Mouse (Mus musculus): Measurements from ENCODE around the gene Sox21. TPM values are rescaled to one million over a fixed set of nuclear protein-coding genes. Genes with fewer than 3 reads are reported as not detected.

Gene Sox21
- polyA plus RNA-seq, 1 experiment from 2014 or later, result not detected

GRCm38 (mm10) chr14:118202006-118202405 lies 34.8 kb downstream of the Sox21 start:
- H3K4me3 ChIP-seq (ENCODE audit: inconsistent target), result no peak overlapping the region
- no peak overlapping the region for H3K27ac ChIP-seq
- H3K36me3 ChIP-seq (ENCODE audit: inconsistent target), result no peaks in the 10 kb centered on the region
- 85% methylated on average over 5 of the region's 5 CpGs for WGBS (ENCODE audit: missing documents)
- H3K79me2 ChIP-seq (ENCODE audit: inconsistent target), result no peaks in the 10 kb centered on the region

- 96% methylated on average over 3 of the region's 3 CpGs for WGBS (ENCODE audit: missing documents)
Observed at GRCm38 (mm10) chr14:118200731-118201130, 36.1 kb downstream of the Sox21 start.

GRCm38 (mm10) chr14:118197063-118197462 lies 39.8 kb downstream of the Sox21 start:
- Histone ChIP-seq H3K79me2 (ENCODE audit: inconsistent target) (no peaks in the 10 kb centered on the region), H3K36me3 (ENCODE audit: inconsistent target) (no peaks in the 10 kb centered on the region), H3K4me3 (ENCODE audit: inconsistent target) (no peak overlapping the region), H3K27ac (no peak overlapping the region)
- WGBS (ENCODE audit: missing documents), result 84% methylated on average over 12 of the region's 12 CpGs

More at GRCm38 (mm10) chr14:118200731-118201130, 36.1 kb downstream of the Sox21 start:
- Histone ChIP-seq H3K27ac (no peak overlapping the region), H3K36me3 (ENCODE audit: inconsistent target) (no peaks in the 10 kb centered on the region), H3K4me3 (ENCODE audit: inconsistent target) (no peak overlapping the region), H3K79me2 (ENCODE audit: inconsistent target) (no peaks in the 10 kb centered on the region)

- 72% methylated on average over 13 of the region's 13 CpGs for whole genome bisulfite sequencing (ENCODE audit: missing documents)
Observed at GRCm38 (mm10) chr14:118194219-118194914, 42.5 kb downstream of the Sox21 start.

GRCm38 (mm10) chr14:118193663-118194062 lies 43.2 kb downstream of the Sox21 start:
- H3K36me3 ChIP-seq (ENCODE audit: inconsistent target), result no peaks in the 10 kb centered on the region
- H3K27ac ChIP-seq, result no peak overlapping the region
- 84% methylated on average over 10 of the region's 10 CpGs for WGBS (ENCODE audit: missing documents)
- no peaks in the 10 kb centered on the region for H3K79me2 ChIP-seq (ENCODE audit: inconsistent target)
- no peak overlapping the region for H3K4me3 ChIP-seq (ENCODE audit: inconsistent target)

More at GRCm38 (mm10) chr14:118194219-118194914, 42.5 kb downstream of the Sox21 start:
- Histone ChIP-seq H3K79me2 (ENCODE audit: inconsistent target) (no peaks in the 10 kb centered on the region), H3K4me3 (ENCODE audit: inconsistent target) (no peak overlapping the region), H3K27ac (no peak overlapping the region), H3K36me3 (ENCODE audit: inconsistent target) (no peaks in the 10 kb centered on the region)

- H3K36me3 ChIP-seq (ENCODE audit: inconsistent target), result no peaks in the 10 kb centered on the region
- H3K4me3 ChIP-seq (ENCODE audit: inconsistent target), result no peak overlapping the region
- 83% methylated on average over 10 of the region's 10 CpGs for WGBS (ENCODE audit: missing documents)
- no peak overlapping the region for H3K27ac ChIP-seq
- no peaks in the 10 kb centered on the region for H3K79me2 ChIP-seq (ENCODE audit: inconsistent target)
Observed at GRCm38 (mm10) chr14:118193001-118193628, 43.7 kb downstream of the Sox21 start.

- 87% methylated on average over 9 of the region's 9 CpGs for WGBS (ENCODE audit: missing documents)
- H3K27ac ChIP-seq, result no peak overlapping the region
- H3K79me2 ChIP-seq (ENCODE audit: inconsistent target), result no peaks in the 10 kb centered on the region
- H3K4me3 ChIP-seq (ENCODE audit: inconsistent target), result no peak overlapping the region
- no peaks in the 10 kb centered on the region for H3K36me3 ChIP-seq (ENCODE audit: inconsistent target)
Observed at GRCm38 (mm10) chr14:118191442-118191841, 45.4 kb downstream of the Sox21 start.

Other genes starting within 250 kb of the Sox21 start
- gene Dct, start 184.8 kb downstream of the Sox21 start, polyA plus RNA-seq (2018), result not detected in 3 replicates
- 9.7 to 18.9 TPM (median 10.4 TPM) in 3 replicates for gene Tgds, start 104.3 kb downstream of the Sox21 start, polyA plus RNA-seq (2018)
- 5.3 to 18.8 TPM (median 9.8 TPM) in 3 replicates for gene Gpr180, start 99.9 kb downstream of the Sox21 start, polyA plus RNA-seq (2018)
- gene Gm9376, start 29.9 kb upstream of the Sox21 start, polyA plus RNA-seq (2018), result not detected in 3 replicates